Mouse (Mus musculus): ENCODE measurements around the gene Eva1a. TPM values are rescaled to one million over a fixed set of nuclear protein-coding genes. Genes with fewer than 3 reads are reported as not detected.

The Eva1a gene
- polyA plus RNA-seq, 1 experiment from 2014 or later = 22.3 TPM

GRCm38 (mm10) chr6:82039968-82040367 is 875 bp upstream of the Eva1a start:
- Histone ChIP-seq H3K27me3 (replicated peaks; ENCODE audit: control insufficient read depth, insufficient read depth, low read length) (0 out of 2 replicates have a peak, but pooled peaks cover 4% of the 10 kb centered on the region), H3K27ac (ENCODE audit: low read depth) (no peak overlapping the region), H3K4me2 (ENCODE audit: low read length) (no peak overlapping the region), H3K4me1 (replicated peaks; ENCODE audit: control insufficient read depth, insufficient read depth, low read length) (peaks cover 30% of the 10 kb centered on the region), H3K4me3 (ENCODE audit: low read depth, low read length) (no peak overlapping the region), H3K9me3 (ENCODE audit: control insufficient read depth, low read length) (no peaks in the 10 kb centered on the region), H3K36me3 (ENCODE audit: control insufficient read depth, insufficient read depth, low read length) (no peaks in the 10 kb centered on the region), H3K9ac (ENCODE audit: low read length) (no peak overlapping the region)
- 53% methylated on average over 7 of the region's 7 CpGs for WGBS
- DNase-seq (ENCODE audit: low spot score) (no peak), ATAC-seq (replicated peaks; ENCODE audit: low FRiP score, low TSS enrichment, low read depth) (no peak)

- Histone ChIP-seq H3K4me1 (replicated peaks; ENCODE audit: control insufficient read depth, insufficient read depth, low read length) (peaks cover 40% of the 10 kb centered on the region), H3K9ac (ENCODE audit: low read length) (peak overlapping the region; percentile 71), H3K4me3 (ENCODE audit: low read depth, low read length) (peak overlapping the region; percentile 72), H3K9me3 (ENCODE audit: control insufficient read depth, low read length) (no peaks in the 10 kb centered on the region), H3K4me2 (ENCODE audit: low read length) (peak overlapping the region; percentile 79), H3K36me3 (ENCODE audit: control insufficient read depth, insufficient read depth, low read length) (no peaks in the 10 kb centered on the region), H3K27me3 (replicated peaks; ENCODE audit: control insufficient read depth, insufficient read depth, low read length) (0 out of 2 replicates have a peak, but pooled peaks cover 4% of the 10 kb centered on the region), H3K27ac (ENCODE audit: low read depth) (peak overlapping the region; percentile 86)
- WGBS = under 1% methylated on average over 48 of the region's 50 CpGs
- DNase-seq (ENCODE audit: low spot score) (peak; percentile 90), ATAC-seq (replicated peaks; ENCODE audit: low FRiP score, low TSS enrichment, low read depth) (peak; percentile 74)
Observed at GRCm38 (mm10) chr6:82041488-82042295, 849 bp downstream of the Eva1a start.

GRCm38 (mm10) chr6:82042296-82043125 is 1.7 kb downstream of the Eva1a start:
- peak overlapping the region; percentile 79 for H3K4me2 ChIP-seq (ENCODE audit: low read length)
- H3K4me3 ChIP-seq (ENCODE audit: low read depth, low read length) = peak overlapping the region; percentile 72
- H3K27ac ChIP-seq (ENCODE audit: low read depth) = peak overlapping the region; percentile 86
- H3K27me3 ChIP-seq (replicated peaks; ENCODE audit: control insufficient read depth, insufficient read depth, low read length) = 0 out of 2 replicates have a peak, but pooled peaks cover 4% of the 10 kb centered on the region
- H3K4me1 ChIP-seq (replicated peaks; ENCODE audit: control insufficient read depth, insufficient read depth, low read length) = peaks cover 40% of the 10 kb centered on the region
- DNase-seq (ENCODE audit: low spot score) = peak; percentile 78
- WGBS = under 1% methylated on average over 35 of the region's 35 CpGs
- no peaks in the 10 kb centered on the region for H3K9me3 ChIP-seq (ENCODE audit: control insufficient read depth, low read length)
- peak overlapping the region; percentile 71 for H3K9ac ChIP-seq (ENCODE audit: low read length)
- peak; percentile 26; the same call in 1 of the 2 replicates for ATAC-seq (replicated peaks; ENCODE audit: low FRiP score, low TSS enrichment, low read depth)
- no peaks in the 10 kb centered on the region for H3K36me3 ChIP-seq (ENCODE audit: control insufficient read depth, insufficient read depth, low read length)

- Histone ChIP-seq H3K4me3 (ENCODE audit: low read depth, low read length) (peak overlapping the region; percentile 72), H3K4me2 (ENCODE audit: low read length) (peak overlapping the region; percentile 79), H3K9me3 (ENCODE audit: control insufficient read depth, low read length) (no peaks in the 10 kb centered on the region), H3K27ac (ENCODE audit: low read depth) (no peak overlapping the region), H3K9ac (ENCODE audit: low read length) (no peak overlapping the region), H3K4me1 (replicated peaks; ENCODE audit: control insufficient read depth, insufficient read depth, low read length) (peaks cover 40% of the 10 kb centered on the region), H3K27me3 (replicated peaks; ENCODE audit: control insufficient read depth, insufficient read depth, low read length) (0 out of 2 replicates have a peak, but pooled peaks cover 4% of the 10 kb centered on the region), H3K36me3 (ENCODE audit: control insufficient read depth, insufficient read depth, low read length) (no peaks in the 10 kb centered on the region)
- no peak for ATAC-seq (replicated peaks; ENCODE audit: low FRiP score, low TSS enrichment, low read depth)
- 36% methylated on average over 4 of the region's 4 CpGs for WGBS
- DNase-seq (ENCODE audit: low spot score) = no peak
Observed at GRCm38 (mm10) chr6:82043634-82044033, 2.8 kb downstream of the Eva1a start.

- Histone ChIP-seq H3K9ac (ENCODE audit: low read length) (no peak overlapping the region), H3K4me1 (replicated peaks; ENCODE audit: control insufficient read depth, insufficient read depth, low read length) (peaks cover 40% of the 10 kb centered on the region), H3K9me3 (ENCODE audit: control insufficient read depth, low read length) (no peaks in the 10 kb centered on the region), H3K4me2 (ENCODE audit: low read length) (no peak overlapping the region), H3K36me3 (ENCODE audit: control insufficient read depth, insufficient read depth, low read length) (no peaks in the 10 kb centered on the region), H3K27ac (ENCODE audit: low read depth) (no peak overlapping the region), H3K4me3 (ENCODE audit: low read depth, low read length) (no peak overlapping the region), H3K27me3 (replicated peaks; ENCODE audit: control insufficient read depth, insufficient read depth, low read length) (0 out of 2 replicates have a peak, but pooled peaks cover 4% of the 10 kb centered on the region)
- 63% methylated on average over 4 of the region's 4 CpGs for WGBS
- DNase-seq (ENCODE audit: low spot score) (no peak), ATAC-seq (replicated peaks; ENCODE audit: low FRiP score, low TSS enrichment, low read depth) (no peak)
Observed at GRCm38 (mm10) chr6:82044509-82044908, 3.7 kb downstream of the Eva1a start.

- Histone ChIP-seq H3K4me3 (ENCODE audit: low read depth, low read length) (no peak overlapping the region), H3K27ac (ENCODE audit: low read depth) (0 out of 2 replicates have a peak overlapping the region, but pooled peaks have one; percentile 4), H3K4me2 (ENCODE audit: low read length) (no peak overlapping the region), H3K27me3 (replicated peaks; ENCODE audit: control insufficient read depth, insufficient read depth, low read length) (no peaks in the 10 kb centered on the region), H3K36me3 (ENCODE audit: control insufficient read depth, insufficient read depth, low read length) (no peaks in the 10 kb centered on the region), H3K4me1 (replicated peaks; ENCODE audit: control insufficient read depth, insufficient read depth, low read length) (peaks cover 28% of the 10 kb centered on the region; the same call in 1 of the 2 replicates), H3K9ac (ENCODE audit: low read length) (no peak overlapping the region), H3K9me3 (ENCODE audit: control insufficient read depth, low read length) (no peaks in the 10 kb centered on the region)
- ATAC-seq (replicated peaks; ENCODE audit: low FRiP score, low TSS enrichment, low read depth) (peak; percentile 61), DNase-seq (ENCODE audit: low spot score) (no peak)
- 36% methylated on average over 6 of the region's 6 CpGs for WGBS
Observed at GRCm38 (mm10) chr6:82047977-82048376, 7.1 kb downstream of the Eva1a start.

- 0 out of 2 replicates have a peak, but pooled peaks cover 9% of the 10 kb centered on the region for H3K4me1 ChIP-seq (replicated peaks; ENCODE audit: control insufficient read depth, insufficient read depth, low read length)
- H3K4me3 ChIP-seq (ENCODE audit: low read depth, low read length) = no peak overlapping the region
- no peak overlapping the region for H3K27ac ChIP-seq (ENCODE audit: low read depth)
- no peaks in the 10 kb centered on the region for H3K27me3 ChIP-seq (replicated peaks; ENCODE audit: control insufficient read depth, insufficient read depth, low read length)
- no peak for ATAC-seq (replicated peaks; ENCODE audit: low FRiP score, low TSS enrichment, low read depth)
- DNase-seq (ENCODE audit: low spot score) = no peak
- H3K36me3 ChIP-seq (ENCODE audit: control insufficient read depth, insufficient read depth, low read length) = no peaks in the 10 kb centered on the region
- no peak overlapping the region for H3K9ac ChIP-seq (ENCODE audit: low read length)
- 85% methylated on average over 9 of the region's 9 CpGs for WGBS
- no peaks in the 10 kb centered on the region for H3K9me3 ChIP-seq (ENCODE audit: control insufficient read depth, low read length)
- no peak overlapping the region for H3K4me2 ChIP-seq (ENCODE audit: low read length)
Observed at GRCm38 (mm10) chr6:82050201-82050600, 9.4 kb downstream of the Eva1a start.

- Histone ChIP-seq H3K4me3 (ENCODE audit: low read depth, low read length) (no peak overlapping the region), H3K36me3 (ENCODE audit: control insufficient read depth, insufficient read depth, low read length) (no peaks in the 10 kb centered on the region), H3K9me3 (ENCODE audit: control insufficient read depth, low read length) (no peaks in the 10 kb centered on the region), H3K4me1 (replicated peaks; ENCODE audit: control insufficient read depth, insufficient read depth, low read length) (no peaks in the 10 kb centered on the region), H3K27ac (ENCODE audit: low read depth) (no peak overlapping the region), H3K27me3 (replicated peaks; ENCODE audit: control insufficient read depth, insufficient read depth, low read length) (no peaks in the 10 kb centered on the region), H3K4me2 (ENCODE audit: low read length) (no peak overlapping the region), H3K9ac (ENCODE audit: low read length) (no peak overlapping the region)
- ATAC-seq (replicated peaks; ENCODE audit: low FRiP score, low TSS enrichment, low read depth) (no peak), DNase-seq (ENCODE audit: low spot score) (no peak)
- 78% methylated on average over 8 of the region's 8 CpGs for WGBS
Observed at GRCm38 (mm10) chr6:82051569-82051968, 10.7 kb downstream of the Eva1a start.
